Mouse (Mus musculus): ENCODE measurements around the gene Cacnb4. TPM values are rescaled to one million over a fixed set of nuclear protein-coding genes. Genes with fewer than 3 reads are reported as not detected.

Gene Cacnb4
- polyA plus RNA-seq, 1 experiment from 2014 or later, result 1.1 TPM

GRCm38 (mm10) chr2:52556961-52557326 lies 119.7 kb downstream of the Cacnb4 start:
- no peak overlapping the region for H3K27ac ChIP-seq
- WGBS (ENCODE audit: missing documents), result 86% methylated on average over 4 of the region's 4 CpGs
- no peaks in the 10 kb centered on the region for H3K36me3 ChIP-seq (ENCODE audit: inconsistent target)
- H3K4me3 ChIP-seq (ENCODE audit: inconsistent target), result no peak overlapping the region
- no peaks in the 10 kb centered on the region for H3K79me2 ChIP-seq (ENCODE audit: inconsistent target)

- WGBS (ENCODE audit: missing documents), result 95% methylated on average over 20 of the region's 20 CpGs
- no peak overlapping the region for H3K27ac ChIP-seq
- H3K79me2 ChIP-seq (ENCODE audit: inconsistent target), result no peaks in the 10 kb centered on the region
- H3K4me3 ChIP-seq (ENCODE audit: inconsistent target), result no peak overlapping the region
- no peaks in the 10 kb centered on the region for H3K36me3 ChIP-seq (ENCODE audit: inconsistent target)
Observed at GRCm38 (mm10) chr2:52556298-52556960, 120.2 kb downstream of the Cacnb4 start.

DNA sequence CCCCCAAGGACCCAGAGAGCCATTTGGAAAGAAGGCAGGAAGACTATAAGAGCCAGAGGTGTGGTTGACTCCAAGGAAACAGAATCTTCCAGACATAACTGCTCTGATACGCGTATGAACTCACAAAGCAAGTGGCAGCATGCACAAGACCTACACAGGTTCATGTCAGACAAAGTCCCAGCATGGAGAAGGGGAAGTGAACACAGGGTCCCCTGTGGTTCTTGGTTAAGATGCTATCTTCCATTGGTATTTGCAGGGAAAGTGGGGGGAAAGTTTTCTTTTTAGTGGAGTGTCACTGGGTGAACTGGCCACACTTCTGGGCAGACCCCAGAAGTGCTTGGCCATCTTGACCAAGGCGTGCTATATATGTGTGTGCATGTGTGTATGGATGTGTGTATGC lies 128.2 kb downstream of the Cacnb4 start:
- Histone ChIP-seq H3K36me3 (ENCODE audit: inconsistent target) (no peaks in the 10 kb centered on the region), H3K4me3 (ENCODE audit: inconsistent target) (no peak overlapping the region), H3K79me2 (ENCODE audit: inconsistent target) (no peaks in the 10 kb centered on the region), H3K27ac (no peak overlapping the region)
- 53% methylated on average over 3 of the region's 3 CpGs for WGBS (ENCODE audit: missing documents)

DNA sequence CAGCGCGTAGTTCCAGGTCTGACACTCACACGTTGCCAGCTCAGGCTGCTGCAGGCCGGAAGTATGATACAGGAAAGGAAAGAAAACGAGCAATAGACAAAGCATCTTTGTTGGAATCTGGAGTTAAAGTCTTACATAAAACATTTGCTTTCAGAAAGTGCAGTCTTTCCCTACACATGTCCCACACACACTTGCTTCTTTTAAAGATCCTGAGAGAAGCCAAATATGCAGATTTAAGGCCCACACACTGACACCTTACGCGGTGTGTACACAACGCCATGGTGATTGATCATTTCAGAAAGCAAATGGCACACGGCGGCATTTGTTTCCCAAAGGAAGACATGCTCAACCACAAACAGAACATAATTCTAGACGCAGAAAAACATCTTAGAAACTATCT lies 129.3 kb downstream of the Cacnb4 start:
- Histone ChIP-seq H3K27ac (no peak overlapping the region), H3K79me2 (ENCODE audit: inconsistent target) (no peaks in the 10 kb centered on the region), H3K36me3 (ENCODE audit: inconsistent target) (no peaks in the 10 kb centered on the region)

GRCm38 (mm10) chr2:52544527-52544926 lies 132.1 kb downstream of the Cacnb4 start:
- H3K4me3 ChIP-seq (ENCODE audit: inconsistent target), result no peak overlapping the region
- no peaks in the 10 kb centered on the region for H3K79me2 ChIP-seq (ENCODE audit: inconsistent target)
- 93% methylated on average over 2 of the region's 2 CpGs for WGBS (ENCODE audit: missing documents)
- H3K27ac ChIP-seq, result no peak overlapping the region
- H3K36me3 ChIP-seq (ENCODE audit: inconsistent target), result no peaks in the 10 kb centered on the region

More for the DNA sequence above, 129.3 kb downstream of the Cacnb4 start:
- H3K4me3 ChIP-seq (ENCODE audit: inconsistent target), result no peak overlapping the region
- WGBS (ENCODE audit: missing documents), result 90% methylated on average over 11 of the region's 11 CpGs

GRCm38 (mm10) chr2:52541068-52541467 lies 135.6 kb downstream of the Cacnb4 start:
- Histone ChIP-seq H3K79me2 (ENCODE audit: inconsistent target) (no peaks in the 10 kb centered on the region), H3K36me3 (ENCODE audit: inconsistent target) (no peaks in the 10 kb centered on the region), H3K4me3 (ENCODE audit: inconsistent target) (no peak overlapping the region), H3K27ac (no peak overlapping the region)
- WGBS (ENCODE audit: missing documents), result 100% methylated on average over 4 of the region's 4 CpGs

- no peak overlapping the region for H3K4me3 ChIP-seq (ENCODE audit: inconsistent target)
- H3K79me2 ChIP-seq (ENCODE audit: inconsistent target), result no peaks in the 10 kb centered on the region
- H3K36me3 ChIP-seq (ENCODE audit: inconsistent target), result no peaks in the 10 kb centered on the region
- WGBS (ENCODE audit: missing documents), result 46% methylated on average over 6 of the region's 6 CpGs
- no peak overlapping the region for H3K27ac ChIP-seq
Observed at GRCm38 (mm10) chr2:52539318-52539717, 137.3 kb downstream of the Cacnb4 start.

DNA sequence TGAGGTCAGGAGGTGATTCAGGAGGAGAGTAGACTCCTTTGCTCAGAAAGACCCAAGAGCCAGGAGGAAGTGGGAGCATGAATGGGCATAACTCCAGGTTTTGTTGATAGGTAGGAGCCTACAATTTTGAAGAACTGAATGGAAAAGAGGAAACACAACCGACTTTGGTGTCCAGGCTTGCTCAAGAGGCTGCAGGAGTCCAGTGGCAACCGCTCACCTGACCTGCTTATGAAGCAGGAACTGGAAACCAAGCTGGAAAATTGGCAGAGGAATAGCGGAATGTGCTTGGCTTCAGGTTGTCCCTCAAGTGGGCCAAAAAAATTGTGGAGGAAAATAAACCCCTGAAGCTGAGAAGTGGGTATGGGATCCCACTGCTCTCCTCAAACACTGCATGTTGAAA lies 139.0 kb downstream of the Cacnb4 start:
- Histone ChIP-seq H3K36me3 (ENCODE audit: inconsistent target) (no peaks in the 10 kb centered on the region), H3K27ac (no peak overlapping the region), H3K79me2 (ENCODE audit: inconsistent target) (no peaks in the 10 kb centered on the region), H3K4me3 (ENCODE audit: inconsistent target) (no peak overlapping the region)
- WGBS (ENCODE audit: missing documents), result 62% methylated on average over 3 of the region's 3 CpGs

DNA sequence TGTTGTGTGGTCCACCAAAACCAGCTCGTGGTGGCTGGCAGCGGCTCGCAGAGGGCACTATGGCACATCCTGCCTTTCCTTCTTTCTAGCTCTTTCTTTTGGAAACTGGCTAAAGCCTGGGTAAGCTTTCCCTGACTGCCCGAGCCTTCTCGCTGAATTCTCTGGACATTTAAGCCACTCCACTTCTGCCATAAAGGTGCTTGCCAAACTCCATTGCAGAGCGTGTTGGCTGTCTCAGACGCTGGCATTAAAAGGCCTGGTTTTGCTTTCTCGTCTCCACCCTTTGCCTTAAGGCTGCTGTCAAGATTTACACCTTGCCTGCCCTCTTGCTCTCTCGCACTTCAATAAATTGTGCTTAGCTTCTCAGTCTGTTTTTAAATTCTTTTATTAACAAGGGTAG lies 139.5 kb downstream of the Cacnb4 start:
- no peak overlapping the region for H3K4me3 ChIP-seq (ENCODE audit: inconsistent target)
- 92% methylated on average over 9 of the region's 9 CpGs for WGBS (ENCODE audit: missing documents)
- H3K36me3 ChIP-seq (ENCODE audit: inconsistent target), result no peaks in the 10 kb centered on the region
- no peaks in the 10 kb centered on the region for H3K79me2 ChIP-seq (ENCODE audit: inconsistent target)
- no peak overlapping the region for H3K27ac ChIP-seq

- Histone ChIP-seq H3K36me3 (ENCODE audit: inconsistent target) (no peaks in the 10 kb centered on the region), H3K4me3 (ENCODE audit: inconsistent target) (no peak overlapping the region), H3K27ac (no peak overlapping the region), H3K79me2 (ENCODE audit: inconsistent target) (no peaks in the 10 kb centered on the region)
- WGBS (ENCODE audit: missing documents), result 88% methylated on average over 4 of the region's 4 CpGs
Observed at GRCm38 (mm10) chr2:52536511-52536910, 140.1 kb downstream of the Cacnb4 start.

DNA sequence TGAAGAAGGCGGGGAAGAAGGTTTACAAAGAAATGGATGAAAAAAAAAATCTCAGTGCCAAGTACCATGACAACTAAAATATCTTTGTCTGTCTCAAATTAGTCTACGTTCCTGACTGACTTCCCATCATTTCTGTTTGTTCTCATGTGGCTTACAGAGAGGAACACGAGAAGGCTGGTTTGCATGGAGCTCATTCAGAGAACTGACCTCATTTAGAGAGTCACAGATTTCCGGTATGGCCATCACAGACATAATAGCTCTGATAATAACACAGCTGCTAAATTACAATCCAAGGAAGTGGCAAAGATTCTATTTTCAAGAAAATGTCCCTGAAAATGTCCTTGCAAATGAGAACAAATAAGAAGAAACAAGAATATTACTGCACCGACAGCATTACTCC lies 142.9 kb downstream of the Cacnb4 start:
- 89% methylated on average over 5 of the region's 5 CpGs for WGBS (ENCODE audit: missing documents)
- no peak overlapping the region for H3K4me3 ChIP-seq (ENCODE audit: inconsistent target)

DNA sequence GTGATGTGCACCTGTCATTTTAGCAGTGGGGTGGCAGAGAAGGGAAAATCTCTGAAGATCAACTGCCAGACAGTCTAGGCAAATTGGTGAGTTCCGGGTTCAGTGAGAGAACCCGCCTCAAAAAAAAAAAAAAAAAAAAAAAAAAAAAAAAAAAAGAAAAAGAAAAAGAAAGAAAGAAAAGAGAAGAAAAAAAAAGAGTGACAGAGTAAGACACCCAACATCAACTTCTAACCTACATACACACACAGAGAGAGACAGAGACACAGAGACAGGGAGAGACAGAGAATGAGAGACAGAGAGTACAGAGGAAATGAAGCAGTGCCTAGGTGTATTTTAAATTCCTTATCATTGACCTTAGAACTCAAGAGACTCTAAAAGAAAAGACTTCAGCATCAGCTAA lies 146.1 kb downstream of the Cacnb4 start:
- no peaks in the 10 kb centered on the region for H3K36me3 ChIP-seq (ENCODE audit: inconsistent target)
- no peak overlapping the region for H3K27ac ChIP-seq
- H3K4me3 ChIP-seq (ENCODE audit: inconsistent target), result no peak overlapping the region
- no CpG with 5 or more reads among the region's 2 CpGs for WGBS (ENCODE audit: missing documents)
- no peaks in the 10 kb centered on the region for H3K79me2 ChIP-seq (ENCODE audit: inconsistent target)

More for the DNA sequence above, 142.9 kb downstream of the Cacnb4 start:
- Histone ChIP-seq H3K79me2 (ENCODE audit: inconsistent target) (no peaks in the 10 kb centered on the region), H3K36me3 (ENCODE audit: inconsistent target) (no peaks in the 10 kb centered on the region), H3K27ac (no peak overlapping the region)

DNA sequence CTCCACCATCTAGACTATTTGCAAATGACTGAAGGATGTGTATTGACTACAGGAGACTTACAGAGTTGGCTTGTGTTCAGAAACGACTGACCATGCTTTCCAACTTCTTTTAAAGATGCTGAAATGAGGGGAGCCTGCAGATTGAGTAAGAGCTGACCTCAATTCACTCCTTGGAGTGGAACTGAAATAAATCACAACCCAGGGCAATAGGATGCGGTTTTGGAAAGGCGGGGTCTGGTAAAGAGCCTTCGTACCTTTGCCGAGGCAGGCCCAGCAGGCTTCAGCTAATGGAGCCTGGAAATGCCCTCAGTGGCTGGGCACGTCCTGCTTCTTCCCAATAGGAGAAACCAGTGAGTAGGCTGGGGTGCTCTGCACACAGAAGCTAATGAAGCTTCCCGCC lies 147.4 kb downstream of the Cacnb4 start:
- Histone ChIP-seq H3K36me3 (ENCODE audit: inconsistent target) (no peaks in the 10 kb centered on the region), H3K27ac (no peak overlapping the region), H3K79me2 (ENCODE audit: inconsistent target) (no peaks in the 10 kb centered on the region), H3K4me3 (ENCODE audit: inconsistent target) (no peak overlapping the region)
- WGBS (ENCODE audit: missing documents), result 74% methylated on average over 7 of the region's 7 CpGs

GRCm38 (mm10) chr2:52525876-52526592 lies 150.6 kb downstream of the Cacnb4 start:
- no peaks in the 10 kb centered on the region for H3K79me2 ChIP-seq (ENCODE audit: inconsistent target)
- H3K4me3 ChIP-seq (ENCODE audit: inconsistent target), result no peak overlapping the region
- H3K36me3 ChIP-seq (ENCODE audit: inconsistent target), result no peaks in the 10 kb centered on the region
- WGBS (ENCODE audit: missing documents), result 30% methylated on average over 11 of the region's 11 CpGs
- H3K27ac ChIP-seq, result no peak overlapping the region

GRCm38 (mm10) chr2:52523056-52523715 lies 153.4 kb downstream of the Cacnb4 start:
- peak overlapping the region; percentile 68 for H3K27ac ChIP-seq
- 41% methylated on average over 7 of the region's 7 CpGs for WGBS (ENCODE audit: missing documents)

More at GRCm38 (mm10) chr2:52523056-52523715, 153.4 kb downstream of the Cacnb4 start:
- Histone ChIP-seq H3K79me2 (ENCODE audit: inconsistent target) (no peaks in the 10 kb centered on the region), H3K4me3 (ENCODE audit: inconsistent target) (no peak overlapping the region), H3K36me3 (ENCODE audit: inconsistent target) (no peaks in the 10 kb centered on the region)
